Mouse (Mus musculus) myocyte (in vitro differentiated cells): ENCODE results near the gene Tekt1.

Source experiments
- CEBPB ChIP-seq: IDR thresholded peaks from 2 replicates; pipeline ENCODE4 v1.6.1; 2011; ENCODE audit warnings: mild to moderate bottlenecking, moderate library complexity; ENCODE audit not compliant: poor library complexity, insufficient read depth, severe bottlenecking
- E2F4 ChIP-seq: IDR thresholded peaks from one replicate; pipeline ENCODE4 v1.6.1; 2011; ENCODE audit warnings: mild to moderate bottlenecking, control low read depth, moderate library complexity; ENCODE audit not compliant: insufficient read depth
- MAX ChIP-seq: IDR thresholded peaks from one replicate; pipeline ENCODE4 v1.6.1; 2011; ENCODE audit warnings: low read depth, mild to moderate bottlenecking, control low read depth
- MYOD1 ChIP-seq, 3 experiments: IDR thresholded peaks; one replicate each; pipeline ENCODE4 v1.6.1; 2011; ENCODE audit warnings: control low read depth in 2 of 3, low read depth in 2 of 3, mild to moderate bottlenecking in 2 of 3, moderate library complexity in 1 of 3; ENCODE audit not compliant: insufficient read length in 2 of 3, control insufficient read depth in 1 of 3
- POLR2A ChIP-seq: IDR thresholded peaks from one replicate; pipeline ENCODE4 v1.6.1; 2011; ENCODE audit warnings: low read depth, mild to moderate bottlenecking, control low read depth, moderate library complexity; ENCODE audit not compliant: insufficient read length
- POLR2AphosphoS2 ChIP-seq: IDR thresholded peaks from one replicate; pipeline ENCODE4 v1.6.1; 2011; ENCODE audit warnings: low read depth, control low read depth; ENCODE audit not compliant: insufficient read length
- REST ChIP-seq: IDR thresholded peaks from one replicate; pipeline ENCODE4 v1.6.1; 2011; ENCODE audit warnings: mild to moderate bottlenecking, control low read depth, moderate library complexity; ENCODE audit not compliant: insufficient read depth, insufficient read length
- SRF ChIP-seq: IDR thresholded peaks from one replicate; pipeline ENCODE4 v1.6.1; 2011; ENCODE audit warnings: low read depth; ENCODE audit not compliant: control insufficient read depth, insufficient read length
- TCF12 ChIP-seq: IDR thresholded peaks from one replicate; pipeline ENCODE4 v1.6.1; 2011; ENCODE audit warnings: mild to moderate bottlenecking, control low read depth; ENCODE audit not compliant: poor library complexity, insufficient read depth, severe bottlenecking
- TCF3 ChIP-seq: IDR thresholded peaks from one replicate; pipeline ENCODE4 v1.6.1; 2011; ENCODE audit warnings: low read depth, control low read depth; ENCODE audit not compliant: insufficient read length
- USF1 ChIP-seq: IDR thresholded peaks from one replicate; pipeline ENCODE4 v1.6.1; 2011; ENCODE audit warnings: low read depth, mild to moderate bottlenecking, control low read depth, moderate library complexity

- TF ChIP-seq MYOD1 (IDR thresholded peaks at IDR 0.05; ENCODE audit: control insufficient read depth in 1 of 3, insufficient read length in 2 of 3, low read depth in 2 of 3), result no peak
- no peak for TF ChIP-seq MAX
- TF ChIP-seq POLR2A, result no peak
- TF ChIP-seq E2F4, result no peak
- TF ChIP-seq TCF12, result no peak
- TF ChIP-seq TCF3, result no peak
- no peak for TF ChIP-seq POLR2AphosphoS2
- TF ChIP-seq REST, result no peak
- no peak for TF ChIP-seq USF1
- TF ChIP-seq SRF, result no peak
- TF ChIP-seq CEBPB, result no peak
Measured at GRCm38 (mm10) chr11:72411945-72412344, 49.7 kb upstream of the Tekt1 start.
